Mouse (Mus musculus) lung, adult 2 months (tissue): ENCODE results near the gene Adamts2.

Experiments used
- CTCF ChIP-seq: fragments of 200-500 bp; IDR thresholded peaks from 2 replicates; pipeline ENCODE4 v1.5.1; 2011; ENCODE audit warnings: mild to moderate bottlenecking, low read length, control low read depth; ENCODE audit not compliant: insufficient read depth
- POLR2A ChIP-seq: fragments of 200-500 bp; IDR thresholded peaks from 2 replicates; pipeline ENCODE4 v1.6.1; 2011; ENCODE audit warnings: low read depth, mild to moderate bottlenecking, control low read depth, low read length, borderline replicate concordance; ENCODE audit errors: extremely low read depth

- no peak for TF ChIP-seq POLR2A
- TF ChIP-seq CTCF, result no peak
Observed at GRCm38 (mm10) chr11:50725595-50725994, 123.7 kb downstream of the Adamts2 start.
